Mouse (Mus musculus): ENCODE results near the gene Dusp2.

Gene Dusp2

DNA sequence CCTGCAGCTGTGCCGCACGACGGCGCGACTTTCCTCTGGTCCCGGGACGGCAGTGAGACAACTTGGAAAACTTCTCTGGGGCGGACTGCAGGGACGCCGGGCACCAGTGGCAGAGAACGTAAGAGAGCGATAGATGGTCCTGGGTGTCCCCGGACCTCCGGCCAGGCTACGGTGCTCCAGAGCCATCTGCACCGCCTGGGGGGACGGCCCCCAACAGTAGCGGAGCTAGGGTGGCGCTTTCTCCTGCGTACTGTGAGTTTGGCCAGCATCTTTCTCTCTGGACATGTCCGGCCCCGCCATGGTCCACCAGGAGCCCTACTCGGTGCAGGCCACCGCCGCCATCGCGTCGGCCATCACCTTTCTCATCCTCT, 27.3 kb downstream of the Dusp2 start:
- in situ Hi-C loops (cut with MboI, MseI): no loop called here

DNA sequence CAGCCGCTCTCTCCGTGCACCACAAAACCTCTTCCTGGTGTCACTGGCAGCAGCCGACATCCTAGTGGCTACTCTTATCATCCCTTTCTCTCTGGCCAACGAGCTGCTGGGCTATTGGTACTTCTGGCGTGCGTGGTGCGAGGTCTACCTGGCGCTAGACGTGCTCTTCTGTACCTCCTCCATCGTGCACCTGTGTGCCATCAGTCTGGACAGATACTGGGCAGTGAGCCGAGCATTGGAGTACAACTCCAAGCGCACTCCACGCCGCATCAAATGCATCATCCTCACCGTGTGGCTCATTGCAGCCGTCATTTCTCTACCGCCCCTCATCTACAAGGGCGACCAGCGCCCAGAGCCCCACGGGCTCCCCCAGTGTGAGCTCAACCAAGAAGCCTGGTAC, 27.7 kb downstream of the Dusp2 start:
- in situ Hi-C loops (cut with MboI, MseI): no loop called here

DNA sequence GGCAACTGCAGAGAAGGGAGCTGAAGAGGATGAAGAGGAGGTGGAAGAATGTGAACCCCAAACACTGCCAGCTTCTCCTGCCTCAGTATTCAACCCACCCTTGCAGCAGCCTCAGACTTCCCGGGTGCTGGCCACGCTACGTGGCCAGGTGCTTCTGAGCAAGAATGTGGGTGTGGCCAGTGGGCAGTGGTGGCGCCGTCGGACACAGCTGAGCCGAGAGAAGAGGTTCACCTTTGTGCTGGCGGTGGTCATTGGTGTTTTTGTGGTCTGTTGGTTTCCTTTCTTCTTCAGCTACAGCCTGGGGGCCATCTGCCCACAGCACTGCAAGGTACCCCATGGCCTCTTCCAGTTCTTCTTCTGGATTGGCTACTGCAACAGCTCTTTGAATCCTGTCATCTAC, 28.5 kb downstream of the Dusp2 start:
- in situ Hi-C loops (cut with MboI, MseI): no loop called here

DNA sequence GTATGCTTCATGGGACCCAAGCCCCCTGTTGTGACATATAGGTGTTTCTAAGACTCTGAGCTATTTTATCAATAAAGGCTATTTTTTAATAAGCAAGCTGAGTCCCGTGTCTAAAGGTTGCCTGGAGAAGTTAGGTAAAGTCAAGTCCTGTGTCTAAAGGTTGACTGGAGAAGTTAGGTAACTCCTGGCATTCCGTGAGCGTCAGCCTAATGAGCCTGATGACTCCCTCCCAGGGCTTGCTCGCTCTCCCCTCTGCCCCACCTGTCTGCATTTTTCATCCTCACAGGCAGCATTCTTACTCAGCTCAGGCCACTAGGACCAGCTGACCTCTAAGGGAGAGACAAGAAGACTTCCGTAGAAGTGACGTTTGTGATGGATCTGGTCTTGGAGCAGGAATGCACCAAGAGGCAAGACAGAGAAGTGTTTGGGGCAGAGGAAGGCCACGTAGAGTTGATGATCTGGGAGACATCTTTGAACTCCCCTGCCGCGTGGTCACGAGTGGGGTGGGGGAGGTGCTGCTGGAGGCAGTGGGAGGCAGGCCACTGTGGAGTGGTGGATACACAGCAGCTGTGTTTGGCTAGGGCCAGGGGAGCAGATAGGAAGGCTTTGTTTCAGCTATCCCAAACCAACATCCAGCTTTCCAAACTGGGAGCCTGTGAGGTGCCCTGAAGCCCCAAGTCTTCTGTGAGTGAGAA, 31.3 kb downstream of the Dusp2 start:
- in situ Hi-C loops (cut with MboI, MseI): no loop called here

DNA sequence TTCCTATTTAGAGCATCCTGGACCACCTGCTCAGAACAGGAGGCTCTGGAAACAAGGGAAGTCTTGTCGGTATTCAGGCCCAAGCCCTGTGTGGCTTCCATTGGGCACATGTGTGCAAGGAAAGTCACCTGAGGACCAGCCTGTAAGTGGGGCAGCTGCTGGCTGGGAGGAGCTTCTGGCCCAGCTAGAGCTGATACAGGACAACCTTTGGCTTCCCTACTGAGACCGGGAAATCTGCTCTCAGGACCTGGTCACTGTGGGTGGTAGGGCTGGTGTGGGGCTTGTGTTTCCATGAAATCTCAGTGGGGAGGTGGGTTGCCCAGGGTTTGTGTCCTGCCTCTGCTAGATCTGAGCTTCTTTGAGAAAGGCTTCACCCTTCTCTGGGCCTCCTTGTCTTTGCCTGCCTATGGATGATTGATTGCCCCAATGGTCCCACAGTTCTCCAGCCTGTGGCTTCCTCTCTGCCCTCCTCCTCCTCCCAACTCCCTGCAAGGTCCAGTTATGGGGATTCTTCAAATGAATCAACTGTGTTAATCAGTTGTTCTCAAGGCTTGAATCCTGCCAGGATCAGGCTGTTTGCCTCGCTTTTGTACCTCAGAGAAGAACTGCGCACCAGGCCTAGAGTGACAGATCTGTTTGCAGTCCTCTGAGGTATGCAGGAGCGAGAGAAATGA, 33.9 kb downstream of the Dusp2 start:
- in situ Hi-C loops (cut with MboI, MseI): no loop called here

DNA sequence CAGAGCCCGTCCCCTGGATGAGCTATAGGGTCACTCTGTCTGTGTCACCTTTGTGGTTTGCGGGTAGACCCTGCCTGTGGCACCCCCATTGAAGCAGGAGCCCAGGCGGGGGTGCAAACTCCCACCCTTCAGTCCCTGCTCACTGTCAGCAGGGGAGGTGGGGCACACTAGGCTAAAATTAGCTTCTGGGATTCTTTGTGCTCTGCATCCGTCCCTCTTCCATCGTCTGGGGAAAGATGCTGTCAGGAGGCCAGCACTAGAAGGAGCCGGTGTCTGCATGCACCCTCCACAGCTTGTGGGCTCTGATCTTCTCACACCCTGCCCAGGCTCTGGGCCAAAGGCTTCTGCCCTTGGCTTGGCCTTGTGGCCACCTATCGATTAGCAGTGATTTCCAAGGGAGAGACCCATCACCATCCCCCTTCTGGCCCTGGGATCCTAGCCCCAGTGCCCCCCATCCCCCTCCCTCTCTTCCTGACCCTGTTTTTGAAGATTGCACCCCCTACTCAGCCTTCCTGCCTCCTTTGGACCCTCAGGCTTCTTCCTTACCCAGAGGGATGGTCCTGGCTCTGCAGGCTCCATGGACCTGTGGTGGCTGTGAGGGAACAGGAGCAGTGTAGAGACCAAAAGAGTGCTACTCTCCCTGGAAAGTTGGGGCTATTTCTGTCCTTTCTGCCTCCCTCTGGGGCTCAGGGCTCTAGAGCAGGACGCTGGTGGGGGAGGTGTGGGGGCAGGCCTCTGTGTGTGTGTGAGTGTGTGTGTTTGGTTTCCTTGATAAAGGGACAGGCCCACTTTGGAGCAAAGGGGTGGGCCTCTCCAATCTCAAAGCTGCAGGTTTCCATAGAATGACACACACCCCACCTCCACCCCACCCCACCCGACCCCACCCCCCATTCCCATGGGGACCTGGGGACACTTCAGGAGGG, 34.9 kb downstream of the Dusp2 start:
- in situ Hi-C loops (cut with MboI, MseI): no loop called here

DNA sequence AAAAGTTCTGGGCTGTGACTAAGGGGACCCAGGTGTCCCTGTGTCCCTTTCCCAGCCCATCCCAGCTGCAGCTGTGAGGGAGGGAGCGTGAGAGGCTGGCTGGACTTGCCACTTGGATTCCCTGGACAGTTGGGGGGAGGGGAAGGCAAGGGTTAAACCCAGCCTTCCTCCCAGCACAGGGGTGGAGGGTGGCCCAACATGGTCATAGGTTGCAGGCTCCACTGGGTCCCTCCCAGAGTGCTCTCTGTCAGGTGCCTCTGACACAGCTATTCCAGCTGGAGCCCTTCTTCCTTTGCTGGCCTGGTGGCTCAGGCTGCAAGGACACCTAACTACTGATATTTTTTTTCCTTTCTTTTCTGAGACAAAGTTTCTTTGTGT, 35.5 kb downstream of the Dusp2 start:
- in situ Hi-C loops (cut with MboI, MseI): no loop called here

DNA sequence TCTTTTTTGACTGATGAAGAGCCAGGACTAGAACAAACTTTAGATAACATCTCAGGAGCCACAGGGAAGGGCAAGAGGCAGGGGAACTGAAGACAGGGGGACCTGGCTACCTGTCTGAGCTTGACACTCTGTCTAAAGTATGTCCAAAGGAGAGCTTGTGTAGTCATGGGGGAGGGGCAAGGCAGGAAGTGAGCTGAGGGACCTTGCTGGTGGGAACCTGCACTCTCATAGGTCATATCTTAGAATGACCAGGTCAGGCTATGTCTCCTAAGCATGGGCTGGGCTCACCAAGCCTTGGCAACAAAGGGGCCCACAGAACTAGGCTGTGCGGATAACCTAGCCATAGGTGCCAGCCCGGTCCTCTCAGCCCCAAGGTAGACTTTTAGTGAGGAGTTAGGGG, 36.1 kb downstream of the Dusp2 start:
- in situ Hi-C loops (cut with MboI, MseI): no loop called here

DNA sequence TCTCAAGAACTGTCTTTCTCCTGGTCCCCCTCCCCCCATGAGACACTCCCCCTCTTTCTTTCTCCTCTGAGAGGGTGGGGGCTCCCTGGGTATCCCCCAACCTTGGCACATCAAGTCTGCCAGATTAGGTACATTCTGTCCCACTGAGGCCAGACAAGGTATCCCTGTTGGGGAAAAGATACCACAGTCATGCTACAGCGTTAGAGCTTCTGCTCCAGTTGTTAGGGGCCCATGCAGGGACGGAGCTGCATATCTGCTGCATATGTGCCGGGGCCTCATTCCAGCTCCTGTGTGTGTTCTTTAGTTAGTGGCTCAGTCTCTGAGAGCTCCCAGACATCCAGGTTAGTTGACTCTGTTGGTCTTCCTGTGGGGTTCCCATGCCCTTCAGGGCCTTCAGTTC, 38.2 kb downstream of the Dusp2 start:
- in situ Hi-C loops (cut with MboI, MseI): no loop called here

DNA sequence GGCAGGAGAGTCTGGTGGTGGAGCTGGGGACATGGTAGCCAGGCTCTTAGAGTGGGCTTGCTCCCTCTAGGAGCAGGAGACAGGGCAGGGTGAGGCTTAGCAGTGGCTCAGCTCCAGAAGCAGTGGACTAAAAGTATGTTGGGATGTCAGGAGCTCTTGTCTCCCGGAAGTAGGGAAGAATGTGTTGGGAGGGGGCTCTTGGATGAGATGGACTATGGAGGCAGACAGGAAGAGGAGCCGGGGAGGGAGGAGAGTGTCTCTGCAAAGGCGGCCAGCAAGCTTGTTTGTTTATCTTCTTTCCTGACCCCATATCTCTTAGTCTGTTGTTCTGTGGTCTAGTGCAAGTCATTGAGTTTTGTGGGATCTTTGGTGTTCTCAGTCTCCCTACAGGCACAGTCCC, 39.1 kb downstream of the Dusp2 start:
- in situ Hi-C loops (cut with MboI, MseI): loop anchor here (25.0 kb wide), 1 partner anchor 1362 kb away; no protein-coding TSS in a partner anchor

DNA sequence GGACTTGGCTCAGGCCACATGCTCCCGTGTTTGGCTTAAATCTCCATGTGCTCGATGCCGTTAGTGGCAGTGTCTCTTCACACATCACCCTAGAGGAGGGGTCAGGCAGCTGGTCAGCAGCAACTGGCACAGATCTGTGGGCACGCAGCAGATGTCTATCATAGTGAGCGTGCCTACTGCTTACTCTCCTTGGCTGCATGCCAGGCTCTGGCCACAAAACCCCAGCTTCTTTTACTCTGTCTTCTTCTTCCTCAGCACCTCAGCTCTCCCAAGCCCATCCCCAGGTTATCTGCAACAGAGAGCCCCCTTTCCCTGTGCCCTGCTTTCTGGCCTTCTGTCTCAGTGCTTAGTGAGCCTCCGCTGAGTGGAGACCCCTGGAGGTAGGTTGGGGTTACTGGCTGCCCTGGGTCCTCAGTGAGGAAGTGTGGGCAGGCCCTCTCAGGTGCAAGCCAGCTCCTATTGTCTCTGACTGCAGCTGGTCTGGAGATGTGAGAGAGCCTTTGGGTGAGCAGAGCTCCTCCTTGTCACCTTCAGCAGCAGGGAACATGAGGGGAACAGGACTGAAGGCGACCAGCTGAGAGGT, 39.9 kb downstream of the Dusp2 start:
- in situ Hi-C loops (cut with MboI, MseI): loop anchor here (25.0 kb wide), 1 partner anchor 1361 kb away; no protein-coding TSS in a partner anchor

DNA sequence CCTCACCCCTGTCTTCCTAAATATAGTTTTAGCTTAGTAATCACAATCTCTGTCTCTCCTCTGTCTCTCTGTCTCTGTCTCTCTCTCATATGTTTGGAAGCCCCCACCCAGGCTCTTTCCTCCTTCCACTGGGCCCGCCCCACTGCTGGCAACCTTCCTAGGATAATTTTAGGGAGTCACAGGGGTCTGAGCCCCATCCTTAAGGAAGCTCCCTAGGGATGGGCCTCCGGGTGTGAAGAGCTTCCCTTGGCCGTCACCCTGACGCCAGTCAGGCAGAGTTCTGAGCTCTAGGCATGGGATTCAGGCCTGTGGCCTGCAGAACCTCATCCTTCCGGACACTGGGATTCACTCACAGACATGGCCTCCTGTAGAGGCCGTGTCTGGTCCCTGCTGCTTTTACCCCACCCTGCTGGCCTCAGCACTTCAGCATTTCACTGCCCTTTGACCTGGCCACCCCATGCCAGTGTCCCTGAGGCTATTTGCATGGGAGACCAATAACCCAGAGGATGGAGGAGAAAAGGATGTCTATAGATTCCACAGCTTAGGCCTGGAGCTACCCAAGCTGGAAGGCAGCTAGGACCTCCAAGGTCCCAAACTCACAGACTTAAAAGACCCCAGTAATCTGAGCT, 40.6 kb downstream of the Dusp2 start:
- in situ Hi-C loops (cut with MboI, MseI): loop anchor here (25.0 kb wide), 1 partner anchor 1361 kb away; no protein-coding TSS in a partner anchor

DNA sequence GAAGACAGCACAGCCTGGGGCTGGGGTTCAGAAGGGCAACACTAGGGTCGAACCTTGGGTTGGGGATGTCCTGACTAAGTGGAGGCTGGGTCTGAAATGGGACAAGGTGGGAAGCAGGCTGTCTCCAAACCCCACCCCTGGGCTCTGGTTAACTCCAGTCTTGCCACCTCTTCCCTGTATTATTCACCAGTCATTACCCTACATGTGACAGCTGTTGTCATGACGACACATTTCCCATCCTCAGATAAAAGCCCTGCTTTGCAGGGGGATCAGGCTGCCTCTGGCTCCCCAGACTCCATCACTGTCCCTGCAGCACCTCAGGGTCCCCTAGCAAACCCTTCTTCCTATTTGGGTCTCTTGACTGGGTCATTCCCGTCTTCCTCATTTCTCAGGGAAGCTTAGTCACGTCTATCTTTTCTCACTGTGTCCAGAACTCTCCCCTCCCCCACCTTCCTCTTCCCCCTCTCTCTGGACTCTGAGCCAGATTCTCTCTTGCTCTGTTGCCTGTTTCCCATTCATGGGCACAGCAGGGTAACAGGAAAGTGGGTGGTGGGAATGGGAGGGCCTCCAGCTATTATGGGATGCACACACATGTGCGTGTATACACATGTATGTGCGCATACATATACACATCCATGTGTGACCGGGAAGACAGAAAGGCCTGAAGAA, 42.1 kb downstream of the Dusp2 start:
- in situ Hi-C loops (cut with MboI, MseI): loop anchor here (25.0 kb wide), 1 partner anchor 1359 kb away; no protein-coding TSS in a partner anchor

DNA sequence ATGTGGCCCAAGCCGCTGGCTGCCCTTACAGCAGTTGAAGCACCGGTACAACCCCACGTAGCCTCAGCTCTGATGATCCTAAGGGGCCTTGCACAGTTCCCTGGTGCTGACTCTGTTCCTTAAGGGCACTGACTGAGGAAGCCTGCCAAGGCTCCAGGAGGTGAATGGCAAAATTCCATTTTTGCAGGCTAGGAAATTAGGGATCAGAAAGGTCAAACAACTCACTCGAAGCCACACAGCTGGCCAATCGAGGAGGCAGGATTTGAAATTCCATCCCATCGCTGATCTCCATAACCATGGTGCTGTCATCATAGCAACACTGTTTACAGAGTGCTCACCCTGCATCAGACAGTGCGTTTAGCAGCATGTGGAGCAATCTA, 42.6 kb downstream of the Dusp2 start:
- in situ Hi-C loops (cut with MboI, MseI): loop anchor here (25.0 kb wide), 1 partner anchor 1359 kb away; no protein-coding TSS in a partner anchor

DNA sequence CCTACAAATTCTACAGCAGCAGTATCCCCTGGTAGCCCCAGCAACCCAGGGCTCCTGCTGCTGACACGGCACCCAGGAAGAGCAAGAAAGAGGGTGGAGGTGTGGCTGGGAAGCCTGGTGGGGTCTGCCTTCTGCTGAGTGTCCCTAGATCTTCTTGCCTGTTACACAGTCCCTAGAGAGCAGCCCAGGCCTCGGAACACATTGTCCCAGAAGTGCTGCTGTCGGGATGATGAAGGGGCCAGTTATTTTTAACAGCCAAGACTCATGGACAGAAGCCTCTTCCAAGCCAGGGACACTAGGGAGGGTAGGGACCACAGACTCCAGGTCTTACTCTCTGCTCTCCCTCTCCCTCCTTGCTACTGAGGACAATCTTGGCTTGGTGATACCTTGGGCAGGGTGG, 43.3 kb downstream of the Dusp2 start:
- in situ Hi-C loops (cut with MboI, MseI): loop anchor here (25.0 kb wide), 1 partner anchor 1358 kb away; no protein-coding TSS in a partner anchor

DNA sequence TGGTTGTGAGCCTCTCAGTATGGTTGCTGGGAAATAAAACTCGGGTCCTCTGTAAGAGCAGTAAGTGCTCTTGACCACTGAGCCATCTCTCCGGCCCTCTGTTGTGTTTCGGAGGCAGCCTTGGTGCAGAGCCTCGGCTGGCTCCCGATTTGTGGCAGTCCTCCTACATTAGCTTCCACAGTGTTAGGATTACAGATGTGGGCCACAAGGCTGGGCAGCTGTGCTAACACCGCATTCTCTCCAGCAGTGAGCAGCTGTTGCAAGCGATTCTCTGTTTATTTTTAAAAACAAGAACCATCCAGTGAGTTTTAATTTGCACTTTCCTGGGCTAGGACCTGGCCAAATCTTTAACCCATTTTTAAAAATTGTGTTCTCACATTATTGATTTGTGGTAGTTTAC, 47.9 kb downstream of the Dusp2 start:
- in situ Hi-C loops (cut with MboI, MseI): loop anchor here (25.0 kb wide), 1 partner anchor 1353 kb away; no protein-coding TSS in a partner anchor

DNA sequence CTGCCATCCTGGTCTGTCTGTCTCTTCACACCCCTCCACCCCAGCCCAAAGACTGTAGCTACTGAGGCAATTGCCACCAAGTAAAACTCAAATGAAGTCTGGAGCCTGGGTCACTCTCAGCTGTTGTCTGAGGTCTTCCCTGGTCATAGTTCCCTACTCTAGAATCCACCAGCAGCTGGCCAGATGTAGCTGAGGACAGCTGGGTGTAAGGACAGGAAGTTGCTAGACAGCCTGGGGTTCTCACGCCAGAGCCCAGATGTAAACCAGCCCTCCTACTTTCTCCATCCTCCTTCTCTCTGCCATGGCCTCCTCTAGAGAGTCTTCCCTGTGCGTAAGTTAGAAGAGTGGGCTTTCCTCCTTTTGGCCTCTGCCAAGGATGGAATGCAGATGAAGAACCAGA, 51.6 kb downstream of the Dusp2 start:
- in situ Hi-C loops (cut with MboI, MseI): loop anchor here (25.0 kb wide), 1 partner anchor 1350 kb away; no protein-coding TSS in a partner anchor
